Mouse (Mus musculus) gastrocnemius, postnatal 14 days (tissue): ENCODE measurements around the gene Commd4. TPM values are rescaled to one million over a fixed set of nuclear protein-coding genes. Genes with fewer than 3 reads are reported as not detected.

Experiments
- DNase-seq: peaks from one replicate; pipeline ENCODE4 v3.0.0; 2021; ENCODE audit warnings: mixed read lengths
- intact Hi-C: fragments of 180-260 bp; cut with DNase I; formaldehyde crosslinking; loops from one replicate; pipeline ENCODE4 v1.15.1; 2025; ENCODE audit warnings: low total_unique reads
- total RNA-seq, 2 experiments: library from RNA; stranded (reverse); gene quantifications; 2 replicates each; pipeline ENCODE4 v1.2.3; 2021

Gene Commd4
- total RNA-seq, 2 experiments from 2014 or later, result 22.1 to 24.4 TPM

DNA sequence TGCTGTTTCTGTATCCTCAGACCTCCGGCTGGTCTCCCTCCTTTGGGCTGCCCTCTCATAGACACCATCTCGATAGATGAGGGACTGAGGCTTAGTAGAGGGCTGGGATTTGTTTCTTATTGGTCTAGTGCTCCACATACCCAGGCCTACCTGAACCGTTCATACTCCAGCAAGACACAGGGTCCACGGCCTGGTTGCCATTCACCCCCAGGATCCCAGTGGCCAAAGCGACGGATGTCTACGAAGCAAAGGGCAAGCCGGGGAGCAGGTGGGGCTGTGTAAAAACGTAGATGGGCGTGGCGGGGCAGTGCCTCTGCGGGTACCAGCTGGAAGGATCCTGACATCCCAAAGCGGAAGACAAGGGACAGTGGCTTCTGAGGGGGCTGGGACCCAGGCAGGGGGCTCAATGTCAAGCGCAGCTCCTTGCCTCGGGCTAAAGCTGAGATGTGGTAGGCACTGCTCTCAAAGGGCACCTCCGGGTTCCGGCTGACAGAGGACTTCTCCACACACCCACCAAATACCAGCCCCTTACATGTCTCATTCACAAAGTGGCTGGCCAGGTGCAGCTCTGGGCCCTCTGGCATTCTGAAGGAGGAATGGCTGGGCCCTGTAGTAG is 11.6 kb downstream of the Commd4 start:
- intact Hi-C loops, result no loop called here

DNA sequence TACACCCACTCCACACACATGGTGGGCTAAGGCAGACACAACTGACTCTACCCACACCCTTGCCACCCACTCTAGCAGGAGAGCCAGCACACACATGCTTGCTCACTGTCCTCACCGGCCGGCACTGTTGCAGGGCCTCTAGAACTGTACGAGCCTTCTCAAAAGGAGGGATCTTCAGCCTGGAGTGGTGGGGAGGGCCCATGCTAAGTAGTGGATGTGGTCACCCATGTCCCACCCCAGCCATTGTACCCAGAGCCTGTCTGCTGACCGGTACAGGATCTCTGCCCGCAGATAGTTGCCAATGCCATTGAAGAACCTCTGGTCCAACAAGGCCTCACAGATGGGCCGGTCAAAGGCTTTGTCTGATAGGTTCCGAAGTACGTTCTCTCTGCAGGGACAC is 13.3 kb downstream of the Commd4 start:
- no peak for DNase-seq
- intact Hi-C loops, result no loop called here

More for the DNA sequence above, 11.6 kb downstream of the Commd4 start:
- no peak for DNase-seq

DNA sequence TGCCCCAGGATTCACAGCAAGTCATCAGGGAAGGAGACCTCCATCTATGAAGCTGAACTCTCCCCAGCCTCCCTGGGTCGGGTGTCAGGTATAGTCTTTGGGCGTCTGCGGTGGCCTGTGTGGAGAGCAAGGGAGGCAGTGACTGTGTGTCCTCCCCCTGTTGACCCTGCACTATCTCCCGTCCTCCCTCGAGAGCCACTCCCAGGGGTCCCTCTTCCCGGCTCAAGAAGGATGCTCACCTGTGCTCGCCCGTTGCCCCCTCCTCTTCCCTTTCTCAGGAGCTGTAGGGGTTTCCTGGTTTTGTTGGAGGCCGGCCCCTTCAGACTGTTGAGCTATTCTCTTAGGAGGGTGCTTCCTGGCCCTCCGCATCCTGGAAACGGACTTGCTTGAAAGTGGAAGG is 14.9 kb downstream of the Commd4 start:
- intact Hi-C loops, result no loop called here
- no peak for DNase-seq

DNA sequence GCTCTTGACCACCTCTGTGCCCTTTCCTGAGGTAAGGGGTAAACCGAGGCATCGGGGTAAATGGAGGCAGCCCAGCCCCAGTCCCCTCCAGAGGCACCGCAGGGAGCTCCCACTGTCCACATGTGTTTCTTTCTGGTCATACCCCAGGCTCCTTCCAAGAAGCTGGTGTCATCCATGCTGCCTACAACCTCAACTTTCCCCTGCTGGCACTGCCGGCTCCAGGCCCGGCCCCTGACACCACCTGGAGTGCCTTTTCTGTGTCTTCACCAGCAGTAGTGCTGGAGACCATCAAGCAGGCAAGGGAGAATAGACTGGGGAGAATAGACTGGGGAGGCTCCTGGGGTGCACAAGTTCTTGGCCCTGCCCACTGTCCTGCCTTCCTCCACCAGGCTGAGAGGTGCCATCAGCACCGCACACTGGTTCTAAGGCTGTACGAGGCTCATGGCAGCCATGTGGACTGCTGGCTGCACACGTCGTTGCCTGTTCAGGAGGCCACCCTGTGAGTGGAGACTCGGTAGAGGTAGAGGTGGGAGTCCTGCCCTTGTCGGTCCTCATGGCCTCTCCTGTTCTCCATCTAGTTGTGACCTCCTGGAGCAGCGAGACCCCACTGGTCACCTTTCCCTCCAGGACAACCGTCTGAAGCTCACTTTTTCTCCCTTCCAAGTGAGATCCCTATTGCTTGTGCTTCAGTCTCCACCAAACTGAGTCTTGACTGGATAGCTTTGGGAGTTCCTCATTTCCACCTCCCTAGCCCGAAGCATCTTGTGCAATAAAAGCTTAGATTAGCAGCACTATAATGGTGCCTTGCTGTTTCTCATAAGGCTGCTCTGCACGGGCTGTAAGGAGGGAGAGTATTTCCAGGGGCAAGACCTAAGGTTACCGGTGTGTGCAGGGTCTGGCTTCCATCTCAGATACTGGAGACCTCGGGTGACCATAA is 16.4 kb downstream of the Commd4 start:
- no peak for DNase-seq
- intact Hi-C loops, result no loop called here

DNA sequence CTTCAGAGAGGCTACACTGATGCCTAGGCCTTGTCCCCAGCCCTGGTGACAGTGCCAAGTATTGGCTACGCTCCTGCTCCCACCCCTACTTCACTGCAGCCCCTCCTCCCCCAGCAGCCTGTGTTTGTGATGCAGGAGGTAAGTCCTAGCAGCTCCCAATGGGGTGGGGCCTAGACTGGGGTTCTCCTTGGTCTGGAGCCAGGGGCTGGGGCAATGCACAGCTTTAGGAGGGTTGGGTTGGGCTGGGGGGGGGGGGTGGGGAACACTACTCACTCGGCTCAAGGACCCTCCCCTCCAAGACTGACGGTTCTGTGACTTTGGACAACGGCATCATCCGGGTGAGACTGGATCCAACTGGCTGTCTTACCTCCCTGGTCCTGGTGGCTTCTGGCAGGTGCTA is 18.6 kb downstream of the Commd4 start:
- intact Hi-C loops, result loop anchor here (10.0 kb wide), 1 partner anchor 215 kb away; the partner anchor contains the start of gene Snx33
- DNase-seq, result no peak

DNA sequence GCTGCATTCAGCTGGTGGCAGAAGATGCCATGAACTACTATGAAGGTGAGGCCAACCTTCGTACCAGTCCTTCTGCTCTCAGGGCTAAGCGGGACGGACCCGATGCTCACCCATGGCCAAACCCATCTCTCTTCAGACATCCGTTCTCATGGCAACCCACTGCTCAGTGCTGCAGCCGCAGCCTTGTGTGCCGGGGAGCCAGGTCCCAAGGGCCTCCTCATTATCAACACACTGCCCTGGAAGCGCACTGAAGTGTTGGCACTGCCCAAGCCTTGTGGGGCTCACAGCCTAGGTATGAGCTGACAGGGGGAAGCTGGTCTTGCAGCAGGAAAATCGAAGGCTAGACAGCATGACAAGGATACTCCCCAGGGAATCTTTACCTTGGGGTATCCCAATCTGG is 19.0 kb downstream of the Commd4 start:
- DNase-seq, result no peak
- intact Hi-C loops, result loop anchor here (10.0 kb wide), 1 partner anchor 214 kb away; the partner anchor contains the start of gene Snx33

DNA sequence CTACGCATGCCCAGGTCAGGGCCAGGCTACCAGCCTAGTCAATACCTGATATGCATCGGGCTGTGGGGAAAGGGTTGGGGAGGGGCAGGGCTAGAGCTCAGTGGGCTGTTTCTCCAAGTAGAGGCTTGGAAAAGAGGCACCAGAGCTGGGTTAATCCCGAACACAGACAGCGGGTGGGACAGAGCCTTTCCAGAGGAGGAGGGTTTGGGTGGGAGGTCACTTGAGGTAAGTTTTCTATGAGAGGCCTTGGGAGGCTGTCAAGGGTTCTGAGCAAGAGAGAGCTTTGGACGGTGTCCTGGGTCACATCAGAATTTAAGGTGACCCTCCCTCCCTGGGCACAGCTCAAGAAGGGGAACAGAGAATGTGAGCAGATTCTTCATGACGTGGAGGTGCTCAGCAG is 19.6 kb downstream of the Commd4 start:
- no peak for DNase-seq
- intact Hi-C loops, result loop anchor here (10.0 kb wide), 1 partner anchor 214 kb away; the partner anchor contains the start of gene Snx33

DNA sequence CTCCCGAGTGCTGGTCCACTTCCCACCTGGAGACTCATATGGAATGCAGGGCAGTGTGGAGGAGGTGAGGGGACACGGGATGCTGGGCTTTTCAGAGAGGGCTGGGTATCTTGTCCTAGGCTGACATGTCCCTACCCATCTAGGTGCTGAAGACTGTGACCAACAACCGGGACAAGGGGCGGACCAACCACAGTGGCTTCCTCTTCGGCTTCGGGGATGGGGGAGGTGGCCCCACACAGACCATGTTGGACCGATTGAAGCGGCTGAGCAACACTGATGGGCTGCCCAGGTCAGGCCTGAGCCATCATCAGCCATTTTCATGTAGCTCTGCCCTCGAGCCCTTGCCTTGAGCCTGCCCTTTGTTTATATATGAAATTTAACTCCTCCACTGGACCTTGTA is 20.4 kb downstream of the Commd4 start:
- intact Hi-C loops, result loop anchor here (10.0 kb wide), 1 partner anchor 213 kb away; the partner anchor contains the start of gene Snx33
- DNase-seq, result no peak

DNA sequence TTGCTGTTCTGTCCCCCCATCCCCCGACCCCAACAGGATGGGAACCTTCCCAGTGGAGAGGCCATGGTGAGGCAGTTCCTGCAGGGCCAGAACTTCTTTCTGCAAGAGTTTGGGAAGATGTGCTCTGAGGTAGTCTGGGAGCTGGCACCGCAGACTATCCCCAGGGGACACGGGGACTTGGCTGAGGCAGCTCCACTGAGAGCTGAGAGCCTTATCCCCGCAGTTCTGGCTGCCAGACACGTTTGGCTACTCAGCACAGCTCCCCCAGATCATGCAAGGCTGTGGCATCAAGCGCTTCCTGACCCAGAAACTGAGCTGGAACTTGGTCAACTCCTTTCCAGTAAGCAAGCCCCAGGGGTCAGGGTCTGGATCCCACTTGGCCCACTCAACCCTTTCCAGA is 20.9 kb downstream of the Commd4 start:
- intact Hi-C loops, result loop anchor here (10.0 kb wide), 1 partner anchor 212 kb away; the partner anchor contains the start of gene Snx33
- DNase-seq, result no peak

DNA sequence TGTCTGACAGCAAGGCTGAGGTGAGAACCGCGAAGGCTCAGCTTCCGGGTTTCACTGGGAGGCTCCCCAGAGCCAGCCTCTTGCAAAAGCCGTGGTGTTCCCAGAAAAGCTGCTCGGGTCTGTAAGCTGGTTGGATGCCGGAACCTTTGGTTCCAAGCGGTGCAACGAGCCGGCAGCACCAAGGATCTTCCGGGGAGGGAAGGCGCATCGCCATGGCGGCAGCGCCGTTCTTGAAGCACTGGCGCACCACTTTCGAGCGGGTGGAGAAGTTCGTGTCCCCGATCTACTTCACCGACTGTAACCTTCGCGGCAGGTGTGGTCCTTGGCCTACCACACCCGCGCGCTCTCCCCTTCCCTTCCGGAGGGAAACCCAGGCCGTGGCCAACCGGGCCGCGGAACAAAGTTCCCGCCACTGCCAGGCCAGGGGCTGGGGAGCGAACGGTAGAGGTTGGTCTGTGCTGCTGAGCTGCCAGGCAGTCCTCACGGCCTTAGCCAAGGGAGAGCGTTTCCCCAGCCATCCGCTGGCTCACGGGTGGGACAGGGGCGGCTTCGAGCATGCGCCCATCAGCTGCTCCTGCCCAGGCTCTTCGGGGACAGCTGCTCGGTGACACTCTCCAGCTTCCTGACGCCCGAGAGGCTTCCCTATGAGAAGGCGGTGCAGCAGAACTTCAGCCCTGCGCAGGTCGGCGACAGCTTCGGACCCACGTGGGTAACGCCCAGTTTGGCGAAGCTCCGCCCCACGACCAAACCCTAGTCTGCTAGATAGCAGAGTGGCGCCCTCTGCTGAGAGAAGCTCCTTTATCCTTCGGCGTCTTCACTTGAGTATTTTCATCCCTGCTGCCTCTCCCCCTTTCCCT is 27.3 kb downstream of the Commd4 start, which contains the start of gene Man2c1:
Gene Man2c1 (plus strand): TSS at position 114 of the 857 bp plus-strand sequence.
- DNase-seq, result peak; percentile 95
- intact Hi-C loops, result loop anchor here (5.0 to 10.0 kb wide), 2 partner anchors 74 to 206 kb away; partner anchors contain the start of gene Snx33

DNA sequence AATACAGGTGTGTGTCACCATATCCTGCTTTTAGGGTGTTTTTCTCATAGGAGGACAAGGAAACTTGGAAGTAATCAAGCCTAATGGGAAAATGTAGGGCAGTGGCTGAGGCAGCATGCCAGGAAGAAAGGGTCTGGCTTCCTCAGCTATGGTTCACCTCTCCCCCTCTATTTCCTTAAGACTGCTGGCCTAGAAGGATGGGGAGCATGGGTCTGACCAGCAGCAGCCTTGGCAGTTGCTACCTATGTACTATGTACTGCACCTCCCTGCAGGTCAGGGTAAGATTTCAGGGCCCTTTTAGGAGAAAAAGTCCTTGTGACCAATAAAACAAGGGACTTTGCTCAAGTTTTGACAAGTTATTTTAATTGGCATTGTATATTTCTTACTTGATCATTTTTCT is 28.5 kb downstream of the Commd4 start:
- intact Hi-C loops, result loop anchor here (5.0 to 10.0 kb wide), 2 partner anchors 72 to 205 kb away; partner anchors contain the start of gene Snx33
- DNase-seq, result no peak

DNA sequence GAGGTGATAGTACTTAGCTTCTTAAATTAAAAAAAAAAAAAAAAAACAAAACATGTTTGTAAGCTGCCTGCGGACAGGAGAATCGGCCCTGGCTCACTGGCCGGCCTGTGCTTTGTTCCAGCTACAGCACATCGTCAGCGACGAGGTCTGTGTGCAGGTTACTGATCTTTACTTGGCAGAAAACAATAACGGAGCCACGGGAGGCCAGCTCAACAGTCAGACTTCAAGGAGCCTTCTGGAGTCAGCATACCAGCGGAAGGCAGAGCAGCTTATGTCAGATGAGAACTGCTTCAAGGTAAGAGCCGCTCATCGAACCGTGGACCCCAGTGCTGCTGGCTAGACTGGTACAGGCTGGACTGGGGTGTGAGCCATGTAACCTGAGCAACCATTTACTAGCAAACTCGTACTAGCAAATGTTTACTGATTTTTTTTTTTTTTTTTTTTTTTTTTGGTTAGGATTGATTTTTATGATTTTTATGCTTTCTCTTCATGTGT is 40.8 kb downstream of the Commd4 start:
- DNase-seq, result no peak
- intact Hi-C loops, result no loop called here

Other genes with a start within 250 kb of the Commd4 start
- 1 to 10 TPM; 6.4 to 6.5 TPM for gene Snx33, start 230.0 kb downstream of the Commd4 start, total RNA-seq
- gene Imp3, start 220.9 kb downstream of the Commd4 start, total RNA-seq, result 10 to 100 TPM; 40.1 to 43.1 TPM
- gene Snupn, start 207.5 kb downstream of the Commd4 start, total RNA-seq, result 1 to 10 TPM; 7.3 to 7.4 TPM
- 1 to 10 TPM; 8.6 to 9.2 TPM for gene Ptpn9, start 163.4 kb downstream of the Commd4 start, total RNA-seq
- 10 to 100 TPM; 20.3 to 22.7 TPM for gene Sin3a, start 86.3 kb downstream of the Commd4 start, total RNA-seq
- 10 to 100 TPM; 32.8 to 36.2 TPM for gene Man2c1, start 27.6 kb downstream of the Commd4 start, total RNA-seq
- gene Neil1, start 10.0 kb downstream of the Commd4 start, total RNA-seq, result 1 to 10 TPM; 4.7 to 5.6 TPM
- not detected for gene Trcg1, start 78.2 kb upstream of the Commd4 start, total RNA-seq
- 1 to 10 TPM; 6.4 to 7.3 TPM for gene 1700017B05Rik, start 104.3 kb upstream of the Commd4 start, total RNA-seq